Mouse (Mus musculus): Measurements from ENCODE around the gene Sh3gl2. TPM values are rescaled to one million over a fixed set of nuclear protein-coding genes. Genes with fewer than 3 reads are reported as not detected.

Sh3gl2 gene
- polyA plus RNA-seq, 2 experiments, result 0.10 TPM; not detected in 1

DNA sequence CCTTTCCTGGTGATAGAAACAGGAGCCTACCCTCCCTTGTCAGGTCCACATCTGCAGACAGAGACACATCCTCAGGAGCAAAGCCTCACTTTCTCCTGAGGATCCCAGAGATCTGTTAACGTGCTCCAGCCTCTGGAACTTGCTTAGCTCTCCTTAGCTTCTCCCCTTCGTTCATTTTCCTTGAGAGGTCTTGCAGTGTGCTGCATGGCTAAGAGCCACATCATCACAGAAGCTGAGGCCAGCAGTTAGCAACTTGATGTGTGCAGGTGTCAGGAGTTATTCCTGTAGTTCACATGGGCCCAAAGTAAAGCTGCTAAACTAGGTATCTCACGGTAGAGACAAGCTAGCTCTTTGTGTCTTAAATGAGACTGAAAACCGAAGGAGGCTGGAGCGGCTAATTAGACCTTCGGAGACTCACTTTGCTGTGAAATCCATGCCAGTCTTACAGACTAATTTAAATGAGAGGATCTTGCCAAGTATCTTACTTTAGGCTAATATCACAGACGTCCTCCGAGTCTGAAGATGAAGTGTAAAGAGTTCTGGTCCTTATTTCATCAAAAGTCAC is 143.2 kb downstream of the Sh3gl2 start:
- Histone ChIP-seq H3K9me3 (ENCODE audit: control insufficient read depth, low read length) (no peaks in the 10 kb centered on the region), H3K9ac (replicated peaks) (no peak overlapping the region), H3K27me3 (ENCODE audit: control insufficient read depth, insufficient read depth, low read length) (no peaks in the 10 kb centered on the region), H3K4me1 (replicated peaks; ENCODE audit: control insufficient read depth in 2 of 2, insufficient read depth in 2 of 2, low read length in 1 of 2) (no peaks in the 10 kb centered on the region), H3K4me2 (ENCODE audit: low read depth) (no peak overlapping the region), H3K4me3 (ENCODE audit: insufficient read depth in 1 of 2, low read depth in 2 of 2, low read length in 2 of 2) (no peak overlapping the region), H3K36me3 (replicated peaks; ENCODE audit: control insufficient read depth, insufficient read depth, low read depth) (no peaks in the 10 kb centered on the region), H3K27ac (no peak overlapping the region)
- no peak for ATAC-seq (ENCODE audit: insufficient read depth)
- WGBS (ENCODE audit: insufficient replicate concordance), result 61% methylated on average over 8 of the region's 8 CpGs
- DNase-seq (ENCODE audit: low read depth in 3 of 3, low spot score in 3 of 3), result no peak
- no peak for TF ChIP-seq EP300 (IDR thresholded peaks at IDR 0.05; ENCODE audit: low read depth)
- TF ChIP-seq CTCF (IDR thresholded peaks at IDR 0.05; ENCODE audit: low read depth), result no peak

DNA sequence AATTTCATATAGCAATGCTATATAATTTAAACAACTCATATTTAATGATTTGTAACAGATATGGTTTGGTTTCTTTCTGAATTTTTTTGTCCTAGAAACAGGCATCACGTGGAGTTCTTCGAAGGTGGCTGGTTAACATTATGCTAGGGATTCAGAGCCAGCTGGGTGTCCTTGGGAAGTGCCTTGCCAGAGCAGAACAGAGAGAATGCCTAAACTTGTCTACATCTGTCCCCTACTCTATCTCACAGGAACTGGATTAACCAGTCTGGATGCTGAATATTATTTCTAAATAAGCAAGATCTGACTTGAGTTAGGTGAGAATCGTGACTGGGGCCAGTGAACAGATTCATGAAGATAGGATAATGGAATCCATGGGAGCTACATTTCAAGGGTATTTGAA is 157.7 kb downstream of the Sh3gl2 start:
- WGBS (ENCODE audit: insufficient replicate concordance), result 66% methylated on average over 3 of the region's 3 CpGs
- ATAC-seq (ENCODE audit: insufficient read depth), result no peak
- Histone ChIP-seq H3K9me3 (ENCODE audit: control insufficient read depth, low read length) (no peaks in the 10 kb centered on the region), H3K9ac (replicated peaks) (no peak overlapping the region), H3K4me2 (ENCODE audit: low read depth) (no peak overlapping the region), H3K27ac (no peak overlapping the region), H3K4me1 (replicated peaks; ENCODE audit: control insufficient read depth in 2 of 2, insufficient read depth in 2 of 2, low read length in 1 of 2) (no peaks in the 10 kb centered on the region), H3K27me3 (ENCODE audit: control insufficient read depth, insufficient read depth, low read length) (no peaks in the 10 kb centered on the region), H3K36me3 (replicated peaks; ENCODE audit: control insufficient read depth, insufficient read depth, low read depth) (no peaks in the 10 kb centered on the region), H3K4me3 (ENCODE audit: insufficient read depth in 1 of 2, low read depth in 2 of 2, low read length in 2 of 2) (no peak overlapping the region)
- DNase-seq (ENCODE audit: low read depth in 3 of 3, low spot score in 3 of 3), result no peak
- TF ChIP-seq EP300 (IDR thresholded peaks at IDR 0.05; ENCODE audit: low read depth), result no peak
- no peak for TF ChIP-seq CTCF (IDR thresholded peaks at IDR 0.05; ENCODE audit: low read depth)

DNA sequence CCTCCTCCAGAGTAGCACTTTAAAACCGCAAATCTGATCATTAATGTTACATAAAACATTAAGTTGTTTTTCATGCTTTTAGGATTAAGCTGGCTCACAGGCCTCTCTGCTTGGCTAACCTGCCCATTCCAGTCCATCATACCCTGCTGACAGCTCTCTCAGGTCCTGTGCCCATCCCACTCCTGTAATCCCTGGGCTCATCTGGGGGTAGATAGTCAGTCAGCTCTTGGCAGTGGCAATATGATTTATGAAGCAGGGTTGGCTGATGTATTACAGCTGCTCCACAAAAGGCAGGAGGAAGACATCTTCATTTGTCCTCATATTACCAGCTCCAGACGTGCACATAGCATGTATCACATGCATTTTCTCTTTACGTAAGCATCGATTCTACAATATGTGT is 158.3 kb downstream of the Sh3gl2 start:
- Histone ChIP-seq H3K9ac (replicated peaks) (no peak overlapping the region), H3K9me3 (ENCODE audit: control insufficient read depth, low read length) (no peaks in the 10 kb centered on the region), H3K27me3 (ENCODE audit: control insufficient read depth, insufficient read depth, low read length) (no peaks in the 10 kb centered on the region), H3K36me3 (replicated peaks; ENCODE audit: control insufficient read depth, insufficient read depth, low read depth) (no peaks in the 10 kb centered on the region), H3K27ac (no peak overlapping the region), H3K4me1 (replicated peaks; ENCODE audit: control insufficient read depth in 2 of 2, insufficient read depth in 2 of 2, low read length in 1 of 2) (no peaks in the 10 kb centered on the region), H3K4me3 (ENCODE audit: insufficient read depth in 1 of 2, low read depth in 2 of 2, low read length in 2 of 2) (no peak overlapping the region), H3K4me2 (ENCODE audit: low read depth) (no peak overlapping the region)
- no peak for ATAC-seq (ENCODE audit: insufficient read depth)
- no peak for DNase-seq (ENCODE audit: low read depth in 3 of 3, low spot score in 3 of 3)
- no peak for TF ChIP-seq EP300 (IDR thresholded peaks at IDR 0.05; ENCODE audit: low read depth)
- no peak for TF ChIP-seq CTCF (IDR thresholded peaks at IDR 0.05; ENCODE audit: low read depth)
- WGBS (ENCODE audit: insufficient replicate concordance), result 73% methylated on average over 4 of the region's 4 CpGs

DNA sequence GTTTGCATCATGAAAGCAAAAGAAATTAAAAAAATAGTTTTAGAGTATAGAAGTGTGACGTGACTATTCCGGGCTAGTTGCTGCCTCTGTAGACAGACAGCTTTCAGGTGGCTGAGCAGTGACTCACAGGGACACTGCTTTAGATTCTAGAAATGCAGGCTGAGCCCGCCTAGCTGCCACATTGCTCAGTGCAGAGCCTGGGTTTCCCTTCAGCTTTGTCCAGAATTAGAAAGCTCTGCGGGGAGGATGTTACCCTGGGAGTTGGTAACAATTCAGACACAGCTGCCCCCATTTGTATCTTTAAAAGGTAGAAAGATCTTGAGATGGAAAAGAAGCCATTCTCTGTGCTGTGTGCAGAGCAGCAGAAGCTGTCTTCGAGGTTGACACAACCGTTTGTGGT is 166.1 kb downstream of the Sh3gl2 start:
- Histone ChIP-seq H3K9ac (replicated peaks) (no peak overlapping the region), H3K4me2 (ENCODE audit: low read depth) (no peak overlapping the region), H3K9me3 (ENCODE audit: control insufficient read depth, low read length) (no peaks in the 10 kb centered on the region), H3K36me3 (replicated peaks; ENCODE audit: control insufficient read depth, insufficient read depth, low read depth) (no peaks in the 10 kb centered on the region), H3K4me3 (ENCODE audit: insufficient read depth in 1 of 2, low read depth in 2 of 2, low read length in 2 of 2) (no peak overlapping the region), H3K27me3 (ENCODE audit: control insufficient read depth, insufficient read depth, low read length) (no peaks in the 10 kb centered on the region), H3K4me1 (replicated peaks; ENCODE audit: control insufficient read depth in 2 of 2, insufficient read depth in 2 of 2, low read length in 1 of 2) (no peaks in the 10 kb centered on the region), H3K27ac (no peak overlapping the region)
- DNase-seq (ENCODE audit: low read depth in 3 of 3, low spot score in 3 of 3) (no peak), ATAC-seq (ENCODE audit: insufficient read depth) (no peak)
- 54% methylated on average over 6 of the region's 6 CpGs for WGBS (ENCODE audit: insufficient replicate concordance)
- TF ChIP-seq CTCF (IDR thresholded peaks at IDR 0.05; ENCODE audit: low read depth) (no peak), EP300 (IDR thresholded peaks at IDR 0.05; ENCODE audit: low read depth) (no peak)

DNA sequence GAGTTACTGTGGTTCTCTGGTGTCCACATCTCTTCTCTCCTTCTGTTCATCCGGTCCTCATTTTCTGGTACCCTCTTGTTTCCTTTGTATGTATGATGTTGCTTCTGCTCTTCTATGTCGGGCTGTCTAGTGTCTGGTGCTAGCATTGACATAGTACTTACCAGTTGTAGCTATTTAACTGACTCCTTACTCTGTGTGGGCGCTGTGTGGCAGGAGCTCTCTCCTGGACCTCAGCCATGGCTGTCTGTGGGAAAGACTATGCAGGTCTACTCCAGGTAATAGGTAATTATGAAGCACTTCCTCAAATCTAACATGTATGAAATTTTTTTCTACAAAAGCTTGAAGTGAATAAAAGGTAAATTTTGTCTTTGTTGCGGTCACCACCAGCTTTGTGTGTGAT is 169.9 kb downstream of the Sh3gl2 start:
- Histone ChIP-seq H3K4me2 (ENCODE audit: low read depth) (no peak overlapping the region), H3K27ac (no peak overlapping the region), H3K9ac (replicated peaks) (no peak overlapping the region), H3K4me3 (ENCODE audit: insufficient read depth in 1 of 2, low read depth in 2 of 2, low read length in 2 of 2) (no peak overlapping the region), H3K4me1 (replicated peaks; ENCODE audit: control insufficient read depth in 2 of 2, insufficient read depth in 2 of 2, low read length in 1 of 2) (no peaks in the 10 kb centered on the region), H3K36me3 (replicated peaks; ENCODE audit: control insufficient read depth, insufficient read depth, low read depth) (no peaks in the 10 kb centered on the region), H3K27me3 (ENCODE audit: control insufficient read depth, insufficient read depth, low read length) (no peaks in the 10 kb centered on the region), H3K9me3 (ENCODE audit: control insufficient read depth, low read length) (no peaks in the 10 kb centered on the region)
- no peak for TF ChIP-seq CTCF (IDR thresholded peaks at IDR 0.05; ENCODE audit: low read depth)
- no peak for TF ChIP-seq EP300 (IDR thresholded peaks at IDR 0.05; ENCODE audit: low read depth)
- WGBS (ENCODE audit: insufficient replicate concordance), result 66% methylated on average over 4 of the region's 4 CpGs
- ATAC-seq (ENCODE audit: insufficient read depth), result no peak
- no peak for DNase-seq (ENCODE audit: low read depth in 3 of 3, low spot score in 3 of 3)

Measured in liver, embryonic 14.5 days (tissue).